Mouse (Mus musculus) stomach, embryonic 15.5 days (tissue): ENCODE measurements at regions not wholly inside any gene's neighbourhood (a gene's known extent, or its start where the extent isn't known, plus 50 kb on each side); places are given as distances from the start of the nearest gene placed in this dataset.

Source experiments
- ATAC-seq: fragments of 200-750 bp; cut with Nextera tagmentation; 2 replicates; pipeline ENCODE4 v1.8.0; 2017; ENCODE audit warnings: low read depth, moderate number of reproducible peaks, moderate TSS enrichment; ENCODE audit not compliant: insufficient read depth, low FRiP score
- H3K27ac ChIP-seq: fragments of 300-500 bp; sonication (generic); 2 replicates; pipeline ENCODE4 v1.5.1; 2015; ENCODE audit warnings: mild to moderate bottlenecking, inconsistent platforms
- H3K27me3 ChIP-seq: fragments of 300-500 bp; sonication (generic); replicated peaks from 2 replicates; pipeline ENCODE4 v1.6.1; 2015; ENCODE audit warnings: inconsistent platforms
- H3K36me3 ChIP-seq: fragments of 300-500 bp; sonication (generic); 2 replicates; pipeline ENCODE4 v1.6.1; 2015; ENCODE audit warnings: inconsistent platforms
- H3K4me1 ChIP-seq: fragments of 300-500 bp; sonication (generic); 2 replicates; pipeline ENCODE4 v1.6.1; 2015; ENCODE audit warnings: inconsistent platforms
- H3K4me2 ChIP-seq: fragments of 300-500 bp; sonication (generic); 2 replicates; pipeline ENCODE4 v1.6.1; 2015; ENCODE audit warnings: mild to moderate bottlenecking, inconsistent platforms
- H3K4me3 ChIP-seq: fragments of 300-500 bp; sonication (generic); replicated peaks from 2 replicates; pipeline ENCODE4 v1.5.1; 2015; ENCODE audit warnings: inconsistent platforms
- H3K9ac ChIP-seq: fragments of 300-500 bp; sonication (generic); 2 replicates; pipeline ENCODE4 v1.6.1; 2015; ENCODE audit warnings: inconsistent platforms
- H3K9me3 ChIP-seq: fragments of 300-500 bp; sonication (generic); 2 replicates; pipeline ENCODE4 v1.6.1; 2016; ENCODE audit warnings: inconsistent platforms
- WGBS: fragments of 180-500 bp; shearing (Covaris S2); methylation state at CpG from one replicate; pipeline ENCODE4 v1.1.7; 2015; 5-methylcytosine and 5-hydroxymethylcytosine counted together

DNA sequence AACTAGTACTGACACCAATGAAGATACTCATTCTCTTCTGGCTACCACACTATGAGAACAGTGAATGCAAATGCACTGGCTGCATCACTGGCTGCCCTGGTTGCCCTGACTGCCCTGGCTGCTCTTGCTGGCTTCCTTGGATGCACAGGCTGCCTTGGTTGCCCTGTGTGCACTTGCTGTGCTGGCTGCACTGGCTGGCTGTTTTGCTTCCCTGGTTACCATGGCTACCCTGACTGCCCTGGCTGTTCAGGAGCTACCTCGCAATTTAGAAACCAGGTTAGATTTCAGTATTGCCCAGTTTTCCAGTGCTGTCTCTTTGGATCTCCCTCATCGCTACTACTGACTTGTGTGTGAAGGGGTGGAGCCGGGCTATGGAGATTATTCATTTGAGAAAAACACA is 175.7 kb downstream of the Fat4 start:
- Histone ChIP-seq H3K9ac (no peak overlapping the region), H3K4me3 (no peak overlapping the region), H3K36me3 (no peaks in the 10 kb centered on the region), H3K9me3 (no peaks in the 10 kb centered on the region), H3K27me3 (no peaks in the 10 kb centered on the region), H3K27ac (no peak overlapping the region), H3K4me2 (no peak overlapping the region), H3K4me1 (no peaks in the 10 kb centered on the region)
- ATAC-seq, result no peak
- WGBS, result 70% methylated on average over 3 of the region's 3 CpGs

DNA sequence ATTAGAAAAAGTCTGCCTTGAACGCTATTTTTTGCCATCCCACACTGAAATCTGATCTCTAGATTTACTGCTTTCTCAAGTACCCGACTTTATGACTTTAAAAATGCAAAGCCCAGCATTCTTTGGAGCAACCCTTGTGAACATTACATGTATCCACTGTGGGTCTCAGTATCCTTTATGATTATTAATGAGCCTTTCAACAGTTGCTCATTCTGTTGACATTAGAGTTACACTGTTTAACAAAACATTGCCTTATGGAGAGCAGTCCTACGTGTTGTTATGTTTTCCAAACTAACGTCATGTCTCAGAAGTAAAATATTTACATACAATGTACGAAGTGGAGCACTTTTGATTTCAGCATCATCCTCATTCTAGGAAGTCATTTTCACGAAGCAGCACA is 178.7 kb downstream of the Fat4 start:
- WGBS, result 34% methylated on average over 6 of the region's 6 CpGs
- Histone ChIP-seq H3K4me2 (no peak overlapping the region), H3K27ac (no peak overlapping the region), H3K27me3 (no peaks in the 10 kb centered on the region), H3K4me3 (no peak overlapping the region), H3K36me3 (no peaks in the 10 kb centered on the region), H3K9me3 (no peaks in the 10 kb centered on the region), H3K4me1 (no peaks in the 10 kb centered on the region), H3K9ac (no peak overlapping the region)
- no peak for ATAC-seq

GRCm38 (mm10) chr3:39069011-39069410 is 182.3 kb downstream of the Fat4 start:
- Histone ChIP-seq H3K27ac (no peak overlapping the region), H3K36me3 (no peaks in the 10 kb centered on the region), H3K9me3 (no peaks in the 10 kb centered on the region), H3K4me3 (no peak overlapping the region), H3K4me2 (no peak overlapping the region), H3K4me1 (no peaks in the 10 kb centered on the region), H3K27me3 (no peaks in the 10 kb centered on the region), H3K9ac (no peak overlapping the region)
- ATAC-seq, result no peak

GRCm38 (mm10) chr3:39082678-39083270 is 196.0 kb downstream of the Fat4 start:
- no peaks in the 10 kb centered on the region for H3K9me3 ChIP-seq
- no peak overlapping the region for H3K4me2 ChIP-seq
- WGBS, result 76% methylated on average over 4 of the region's 4 CpGs
- no peak overlapping the region for H3K4me3 ChIP-seq
- H3K9ac ChIP-seq, result no peak overlapping the region
- H3K4me1 ChIP-seq, result no peaks in the 10 kb centered on the region
- no peaks in the 10 kb centered on the region for H3K36me3 ChIP-seq
- no peak for ATAC-seq
- no peaks in the 10 kb centered on the region for H3K27me3 ChIP-seq
- no peak overlapping the region for H3K27ac ChIP-seq

- 86% methylated on average over 4 of the region's 4 CpGs for WGBS
- no peak overlapping the region for H3K4me2 ChIP-seq
- H3K9me3 ChIP-seq, result no peaks in the 10 kb centered on the region
- no peak overlapping the region for H3K27ac ChIP-seq
- H3K9ac ChIP-seq, result no peak overlapping the region
- H3K4me3 ChIP-seq, result no peak overlapping the region
- H3K4me1 ChIP-seq, result no peaks in the 10 kb centered on the region
- no peaks in the 10 kb centered on the region for H3K27me3 ChIP-seq
- H3K36me3 ChIP-seq, result no peaks in the 10 kb centered on the region
- ATAC-seq, result no peak
Observed at GRCm38 (mm10) chr3:39088948-39089347, 202.2 kb downstream of the Fat4 start.

DNA sequence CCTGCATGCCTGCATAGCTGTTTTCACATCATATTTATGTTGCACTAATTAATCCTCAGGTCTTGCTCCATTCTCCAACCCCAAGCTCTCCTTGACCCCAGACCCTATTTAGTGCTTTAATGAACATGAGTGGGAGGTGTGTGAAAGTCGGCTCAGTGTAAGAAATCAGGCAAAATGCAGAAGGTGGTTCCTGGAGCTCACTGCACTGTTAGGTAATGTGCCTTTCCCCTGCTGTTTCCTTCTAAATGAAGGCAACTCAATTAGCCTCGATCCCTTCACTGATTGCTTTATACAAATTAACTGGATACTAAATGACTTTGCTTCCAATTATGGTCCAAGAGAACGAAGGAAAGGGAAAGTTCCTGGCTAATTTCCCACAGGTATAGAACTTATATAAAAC is 215.6 kb downstream of the Fat4 start:
- no peaks in the 10 kb centered on the region for H3K36me3 ChIP-seq
- no peak overlapping the region for H3K4me2 ChIP-seq
- 83% methylated on average over 3 of the region's 3 CpGs for WGBS
- no peak overlapping the region for H3K27ac ChIP-seq
- ATAC-seq, result no peak
- H3K27me3 ChIP-seq, result no peaks in the 10 kb centered on the region
- no peak overlapping the region for H3K4me3 ChIP-seq
- H3K4me1 ChIP-seq, result no peaks in the 10 kb centered on the region
- no peaks in the 10 kb centered on the region for H3K9me3 ChIP-seq
- no peak overlapping the region for H3K9ac ChIP-seq

DNA sequence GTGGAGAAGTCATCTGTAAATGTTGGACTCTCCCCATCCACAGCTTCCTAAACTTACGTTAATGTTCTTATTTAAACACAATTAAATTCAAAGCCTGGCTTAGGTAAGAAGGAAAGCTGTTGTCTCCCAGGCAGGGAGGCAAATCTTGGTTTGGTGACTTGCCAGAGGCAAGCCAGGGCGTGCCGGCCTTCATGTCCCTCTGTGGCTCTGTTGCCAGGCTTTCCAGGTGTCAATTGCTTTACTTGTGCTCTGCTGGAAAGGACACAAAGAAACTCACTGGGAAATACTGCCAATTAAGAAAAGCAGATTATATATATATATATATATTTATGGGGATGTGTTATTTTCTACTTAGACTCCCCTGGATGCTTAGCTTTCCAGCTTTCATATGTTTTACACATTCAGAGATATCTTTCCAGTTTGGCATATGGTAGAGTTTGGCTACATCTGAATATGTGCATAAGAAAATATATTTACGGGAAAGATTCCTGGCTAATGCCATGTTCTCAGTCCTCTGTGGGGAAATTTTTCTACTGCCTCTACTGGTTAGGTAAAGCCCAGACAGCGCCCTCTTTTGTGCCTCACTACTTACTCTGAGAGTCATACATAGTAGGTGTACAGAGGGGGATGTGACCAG is 223.1 kb downstream of the Fat4 start:
- Histone ChIP-seq H3K36me3 (no peaks in the 10 kb centered on the region), H3K9me3 (no peaks in the 10 kb centered on the region)

GRCm38 (mm10) chr3:39114056-39114455 is 227.3 kb downstream of the Fat4 start:
- Histone ChIP-seq H3K27me3 (no peaks in the 10 kb centered on the region), H3K9ac (no peak overlapping the region), H3K36me3 (no peaks in the 10 kb centered on the region), H3K4me1 (no peaks in the 10 kb centered on the region), H3K27ac (no peak overlapping the region), H3K4me3 (no peak overlapping the region), H3K4me2 (no peak overlapping the region), H3K9me3 (no peaks in the 10 kb centered on the region)
- no peak for ATAC-seq
- 68% methylated on average over 3 of the region's 3 CpGs for WGBS

More for the DNA sequence above, 223.1 kb downstream of the Fat4 start:
- no peak for ATAC-seq
- WGBS, result 85% methylated on average over 5 of the region's 5 CpGs
- Histone ChIP-seq H3K4me3 (no peak overlapping the region), H3K27me3 (no peaks in the 10 kb centered on the region), H3K27ac (no peak overlapping the region), H3K4me2 (no peak overlapping the region), H3K9ac (no peak overlapping the region), H3K4me1 (no peaks in the 10 kb centered on the region)

- H3K9ac ChIP-seq, result no peak overlapping the region
- no peak overlapping the region for H3K27ac ChIP-seq
- H3K4me3 ChIP-seq, result no peak overlapping the region
- no peak overlapping the region for H3K4me2 ChIP-seq
- no peaks in the 10 kb centered on the region for H3K4me1 ChIP-seq
- no peaks in the 10 kb centered on the region for H3K27me3 ChIP-seq
- WGBS, result 69% methylated on average over 3 of the region's 3 CpGs
- H3K9me3 ChIP-seq, result no peaks in the 10 kb centered on the region
- H3K36me3 ChIP-seq, result no peaks in the 10 kb centered on the region
- ATAC-seq, result no peak
Observed at GRCm38 (mm10) chr3:39114826-39115225, 228.1 kb downstream of the Fat4 start.

DNA sequence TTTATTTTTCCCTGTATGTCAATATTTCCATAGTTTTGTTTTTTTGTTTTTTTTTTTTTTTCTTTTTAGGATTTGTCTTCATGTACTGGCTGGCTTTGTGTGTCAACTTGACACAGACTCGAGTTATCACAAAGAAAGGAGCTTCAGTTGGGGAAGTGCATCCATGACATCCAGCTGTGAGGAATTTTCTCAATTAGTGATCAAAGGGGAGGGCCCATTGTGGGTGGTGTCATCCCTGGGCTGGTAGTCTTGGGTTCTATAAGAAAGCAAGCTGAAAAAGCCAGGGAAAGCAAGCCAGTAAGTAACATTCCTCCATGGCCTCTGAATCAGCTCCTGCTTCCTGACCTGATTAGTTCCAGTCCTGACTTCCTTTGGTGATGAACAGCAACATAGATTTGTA is 228.7 kb downstream of the Fat4 start:
- no peak overlapping the region for H3K4me3 ChIP-seq
- H3K36me3 ChIP-seq, result no peaks in the 10 kb centered on the region
- ATAC-seq, result no peak
- H3K4me2 ChIP-seq, result no peak overlapping the region
- H3K9ac ChIP-seq, result no peak overlapping the region
- no peaks in the 10 kb centered on the region for H3K9me3 ChIP-seq
- no peaks in the 10 kb centered on the region for H3K27me3 ChIP-seq
- no peaks in the 10 kb centered on the region for H3K4me1 ChIP-seq
- H3K27ac ChIP-seq, result no peak overlapping the region
- 52% methylated on average over 1 of the region's 1 CpGs for WGBS

- WGBS, result 92% methylated on average over 1 of the region's 1 CpGs
- Histone ChIP-seq H3K27me3 (no peaks in the 10 kb centered on the region), H3K36me3 (no peaks in the 10 kb centered on the region), H3K27ac (no peak overlapping the region), H3K4me1 (no peaks in the 10 kb centered on the region), H3K9me3 (no peaks in the 10 kb centered on the region), H3K4me2 (no peak overlapping the region), H3K4me3 (no peak overlapping the region), H3K9ac (no peak overlapping the region)
- no peak for ATAC-seq
Observed at GRCm38 (mm10) chr3:39122250-39122649, 235.5 kb downstream of the Fat4 start.

GRCm38 (mm10) chr3:39130532-39130931 is 243.8 kb downstream of the Fat4 start:
- H3K27ac ChIP-seq, result no peak overlapping the region

More at GRCm38 (mm10) chr3:39130532-39130931, 243.8 kb downstream of the Fat4 start:
- no peaks in the 10 kb centered on the region for H3K4me1 ChIP-seq
- H3K9ac ChIP-seq, result no peak overlapping the region
- no peak overlapping the region for H3K4me2 ChIP-seq
- H3K27me3 ChIP-seq, result no peaks in the 10 kb centered on the region
- no peak overlapping the region for H3K4me3 ChIP-seq
- no peak for ATAC-seq
- H3K9me3 ChIP-seq, result no peaks in the 10 kb centered on the region
- no peaks in the 10 kb centered on the region for H3K36me3 ChIP-seq
- 80% methylated on average over 3 of the region's 3 CpGs for WGBS
